Mouse (Mus musculus) heart, embryonic 16.5 days (tissue): ENCODE results near the gene Abcb1b. TPM values are rescaled to one million over a fixed set of nuclear protein-coding genes. Genes with fewer than 3 reads are reported as not detected.

Experiments
- ATAC-seq: fragments of 200-750 bp; cut with Nextera tagmentation; replicated peaks from 2 replicates; pipeline ENCODE4 v1.8.0; 2017; ENCODE audit warnings: moderate number of reproducible peaks; ENCODE audit not compliant: insufficient read depth, low FRiP score; ENCODE audit errors: extremely low read depth
- H3K27ac ChIP-seq: fragments of 300-500 bp; sonication (generic); 2 replicates; pipeline ENCODE4 v1.5.1; 2014; ENCODE audit warnings: mild to moderate bottlenecking, low read length, control low read depth, moderate library complexity
- H3K27me3 ChIP-seq: fragments of 300-500 bp; sonication (generic); 2 replicates; pipeline ENCODE4 v1.6.1; 2014; ENCODE audit warnings: low read length, mixed read lengths; ENCODE audit not compliant: control insufficient read depth, insufficient read depth
- H3K36me3 ChIP-seq: fragments of 300-500 bp; sonication (generic); 2 replicates; pipeline ENCODE4 v1.6.1; 2014; ENCODE audit not compliant: control insufficient read depth, insufficient read depth
- H3K4me1 ChIP-seq: fragments of 300-500 bp; sonication (generic); 2 replicates; pipeline ENCODE4 v1.6.1; 2014; ENCODE audit warnings: low read length, mixed read lengths; ENCODE audit not compliant: control insufficient read depth, insufficient read depth
- H3K4me2 ChIP-seq: fragments of 300-500 bp; sonication (generic); 2 replicates; pipeline ENCODE4 v1.6.1; 2014; ENCODE audit warnings: low read depth, mild to moderate bottlenecking, control low read depth, low read length
- H3K4me3 ChIP-seq: fragments of 300-500 bp; sonication (generic); 2 replicates; pipeline ENCODE4 v1.5.1; 2014; ENCODE audit warnings: mild to moderate bottlenecking, control low read depth, low read length
- H3K9ac ChIP-seq: fragments of 300-500 bp; sonication (generic); 2 replicates; pipeline ENCODE4 v1.6.1; 2014; ENCODE audit warnings: low read length, control low read depth
- H3K9me3 ChIP-seq: fragments of 300-500 bp; sonication (generic); replicated peaks from 2 replicates; pipeline ENCODE4 v1.6.1; 2016; ENCODE audit warnings: low read length; ENCODE audit not compliant: control insufficient read depth
- WGBS: fragments of 180-500 bp; shearing (Covaris S2); extraction: QIAGEN DNeasy Blood & Tissue Kit; methylation state at CpG from one replicate; pipeline ENCODE4 v1.1.7; 2014; 5-methylcytosine and 5-hydroxymethylcytosine counted together
- polyA plus RNA-seq: library from polyadenylated mRNA; unstranded; fragments of >200 nt; fragmentation: Nextera tagmentation; extraction: Ambion mirVana; gene quantifications from 2 replicates; pipeline ENCODE4 v1.2.1, GENCODE M21; 2015

Abcb1b gene
- polyA plus RNA-seq, 1 experiment from 2014 or later: 2.0 TPM

DNA sequence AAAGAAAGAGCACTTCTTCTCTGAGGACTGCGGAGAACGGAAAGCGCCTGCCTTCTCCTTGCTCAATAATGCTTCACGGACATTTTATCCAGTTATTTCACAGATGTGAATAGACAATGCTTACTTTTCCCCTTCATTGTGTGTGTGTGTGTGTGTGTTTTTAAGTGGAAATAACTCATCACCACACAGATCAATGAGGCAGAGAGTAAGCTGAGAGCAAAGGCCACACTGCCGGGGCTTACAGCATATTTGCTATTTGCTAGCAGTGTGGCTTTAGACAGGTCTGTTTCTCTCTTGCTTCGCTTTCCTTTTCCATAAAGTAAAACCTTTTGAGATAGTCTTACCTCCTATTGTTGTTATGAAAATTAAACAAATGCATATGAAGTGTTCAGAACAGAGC is 106.6 kb downstream of the Abcb1b start:
- Histone ChIP-seq H3K4me1 (no peaks in the 10 kb centered on the region), H3K9me3 (no peaks in the 10 kb centered on the region), H3K27me3 (no peaks in the 10 kb centered on the region), H3K9ac (no peak overlapping the region), H3K4me2 (no peak overlapping the region), H3K4me3 (no peak overlapping the region), H3K27ac (no peak overlapping the region), H3K36me3 (no peaks in the 10 kb centered on the region)
- ATAC-seq: no peak
- 84% methylated on average over 6 of the region's 6 CpGs for WGBS

DNA sequence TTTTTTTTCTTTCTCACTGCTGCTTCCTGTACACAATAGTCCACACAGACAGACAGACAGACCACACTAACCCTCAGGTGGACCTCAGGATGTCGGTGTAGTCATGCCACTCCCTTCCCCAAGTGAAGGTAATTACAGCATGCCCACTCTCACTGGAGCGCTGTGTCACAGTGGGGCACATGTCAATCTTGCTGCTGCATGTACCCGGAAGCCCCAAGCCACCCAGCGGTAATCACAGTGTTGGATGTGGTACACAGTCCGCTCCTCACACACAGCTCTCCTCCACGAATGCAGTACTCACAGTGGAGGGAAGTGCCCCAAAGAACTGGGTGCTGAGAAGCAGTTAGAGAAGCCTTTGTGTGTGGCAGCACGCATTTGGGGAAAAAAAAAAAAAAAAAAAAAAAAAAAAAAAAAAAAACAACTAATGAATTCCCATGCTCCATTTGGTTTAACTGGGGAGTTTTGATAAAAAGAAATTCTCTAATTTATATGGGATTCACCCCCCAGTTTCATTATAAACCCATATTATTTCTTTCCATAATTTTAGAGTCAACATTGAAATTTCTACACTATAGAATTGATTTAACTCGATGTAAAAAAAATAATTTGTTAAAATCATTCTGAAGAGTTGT is 113.7 kb downstream of the Abcb1b start:
- Histone ChIP-seq H3K27ac (no peak overlapping the region), H3K36me3 (no peaks in the 10 kb centered on the region), H3K9ac (no peak overlapping the region), H3K27me3 (no peaks in the 10 kb centered on the region), H3K9me3 (no peaks in the 10 kb centered on the region), H3K4me1 (no peaks in the 10 kb centered on the region), H3K4me3 (no peak overlapping the region), H3K4me2 (no peak overlapping the region)
- WGBS: 75% methylated on average over 8 of the region's 8 CpGs
- no peak for ATAC-seq

Other genes with a start within 250 kb of the Abcb1b start
- gene Rundc3b, start 175.2 kb upstream of the Abcb1b start, polyA plus RNA-seq: 0.97 and 1.3 TPM in 2 replicates
- 0.94 and 1.1 TPM in 2 replicates for gene Abcb1a, start 138.1 kb upstream of the Abcb1b start, polyA plus RNA-seq
- 0.14 and 0.38 TPM in 2 replicates for gene Abcb4, start 95.6 kb downstream of the Abcb1b start, polyA plus RNA-seq
- gene Crot, start 199.2 kb downstream of the Abcb1b start, polyA plus RNA-seq: 31.1 and 34.8 TPM in 2 replicates